Mouse (Mus musculus): ENCODE results near the gene Amigo1.
"Not testable (repeated sequence)": the region's sequence is repeated elsewhere in the genome, so short reads cannot be mapped to it uniquely, and the experiment has no call there.

The Amigo1 gene

GRCm38 (mm10) chr3:108209946-108210770, 24.0 kb downstream of the Amigo1 start:
- DNase-seq (ENCODE audit: low spot score): peak; percentile 89

GRCm38 (mm10) chr3:108210771-108211139, 24.6 kb downstream of the Amigo1 start, which contains the start of gene Atxn7l2:
TSS of gene Atxn7l2 (minus strand) at chr3:108210934.
- no peak for DNase-seq (ENCODE audit: low spot score)

GRCm38 (mm10) chr3:108211845-108212244, 25.7 kb downstream of the Amigo1 start:
- DNase-seq (ENCODE audit: low spot score): no peak

- no peak for DNase-seq (ENCODE audit: low spot score)
Measured at GRCm38 (mm10) chr3:108212406-108212805, 26.3 kb downstream of the Amigo1 start.

GRCm38 (mm10) chr3:108214734-108215133, 28.6 kb downstream of the Amigo1 start:
- DNase-seq (ENCODE audit: low spot score): no peak

- no peak for DNase-seq (ENCODE audit: low spot score)
Measured at GRCm38 (mm10) chr3:108220661-108221060, 34.5 kb downstream of the Amigo1 start.

- DNase-seq (ENCODE audit: low spot score): no peak
Measured at GRCm38 (mm10) chr3:108225711-108226557, 39.8 kb downstream of the Amigo1 start.

GRCm38 (mm10) chr3:108226558-108227350, 40.6 kb downstream of the Amigo1 start, which contains the start of gene Sypl2:
TSS of gene Sypl2 (minus strand) at chr3:108226648.
- no peak for DNase-seq (ENCODE audit: low spot score)

GRCm38 (mm10) chr3:108227521-108227920, 41.4 kb downstream of the Amigo1 start:
- no peak for DNase-seq (ENCODE audit: low spot score)

GRCm38 (mm10) chr3:108231646-108232045, 45.5 kb downstream of the Amigo1 start:
- no peak for DNase-seq (ENCODE audit: low spot score)

GRCm38 (mm10) chr3:108237474-108238102, 51.5 kb downstream of the Amigo1 start:
- not testable (repeated sequence) for DNase-seq (ENCODE audit: low spot score)

- no peak for DNase-seq (ENCODE audit: low spot score)
Measured at GRCm38 (mm10) chr3:108241243-108241839, 55.2 kb downstream of the Amigo1 start.

All from layer of hippocampus, adult 9-10 months (tissue).